Mouse (Mus musculus): ENCODE data around the gene Pdcd4. TPM values are rescaled to one million over a fixed set of nuclear protein-coding genes. Genes with fewer than 3 reads are reported as not detected.

Gene Pdcd4
- total and polyA plus RNA-seq, 2 experiments from 2014 or later = 32.3 to 82.7 TPM

DNA sequence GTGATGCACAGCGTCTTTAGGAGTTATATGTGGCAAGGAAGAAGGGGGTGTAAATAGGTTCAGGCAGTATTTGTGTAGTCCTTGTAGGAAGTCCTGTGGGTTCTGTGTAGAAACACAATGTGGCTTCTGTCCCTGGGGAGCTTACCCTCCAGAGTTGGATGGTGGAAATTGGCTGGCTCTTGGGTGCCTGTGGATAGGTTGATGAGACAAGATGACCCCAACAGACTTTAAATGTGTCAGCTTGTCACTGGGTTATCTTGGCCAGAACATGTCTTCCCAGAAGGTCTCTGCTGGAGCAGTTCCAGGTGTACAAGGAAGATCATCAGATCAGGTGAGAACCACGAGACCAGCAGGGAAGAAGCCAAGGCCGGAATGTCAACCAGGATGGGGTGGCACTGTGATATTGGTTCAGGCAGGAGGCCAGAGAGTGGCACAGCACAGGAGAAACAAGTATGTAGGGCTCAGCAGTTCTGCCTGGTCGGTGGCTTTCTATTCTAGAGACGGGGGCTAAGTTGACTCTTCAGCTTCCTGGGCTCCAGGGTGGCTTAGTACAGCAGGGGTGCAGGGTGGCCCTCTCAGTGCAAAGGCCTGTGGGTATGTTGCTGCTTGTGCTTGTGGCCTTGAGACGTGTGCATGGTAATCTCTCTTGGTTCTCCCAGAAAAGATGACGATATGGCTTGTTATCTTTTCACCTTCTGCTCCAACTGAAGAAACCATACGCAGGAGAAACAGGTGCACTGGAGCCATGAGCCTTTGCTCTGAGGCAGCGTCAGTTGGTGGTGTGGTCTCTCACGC lies 5.3 kb upstream of the Pdcd4 start:
- H3K4me2 ChIP-seq (ENCODE audit: low read depth) = no peak overlapping the region
- DNase-seq (no peak), ATAC-seq (no peak)
- WGBS = 95% methylated on average over 10 of the region's 10 CpGs
- H3K36me3 ChIP-seq (ENCODE audit: insufficient read depth) = no peaks in the 10 kb centered on the region
- no peak for TF ChIP-seq CTCF (IDR thresholded peaks at IDR 0.05; ENCODE audit: low read depth)
- H3K27me3 ChIP-seq (ENCODE audit: insufficient read depth, low read length) = no peaks in the 10 kb centered on the region
- no peaks in the 10 kb centered on the region for H3K4me1 ChIP-seq (ENCODE audit: insufficient read depth)
- H3K27ac ChIP-seq (ENCODE audit: low read depth, low read length) = no peak overlapping the region
- no peaks in the 10 kb centered on the region for H3K9me3 ChIP-seq (ENCODE audit: low read length)
- no peak overlapping the region for H3K4me3 ChIP-seq (ENCODE audit: low read depth, low read length)
- no peak overlapping the region for H3K9ac ChIP-seq

DNA sequence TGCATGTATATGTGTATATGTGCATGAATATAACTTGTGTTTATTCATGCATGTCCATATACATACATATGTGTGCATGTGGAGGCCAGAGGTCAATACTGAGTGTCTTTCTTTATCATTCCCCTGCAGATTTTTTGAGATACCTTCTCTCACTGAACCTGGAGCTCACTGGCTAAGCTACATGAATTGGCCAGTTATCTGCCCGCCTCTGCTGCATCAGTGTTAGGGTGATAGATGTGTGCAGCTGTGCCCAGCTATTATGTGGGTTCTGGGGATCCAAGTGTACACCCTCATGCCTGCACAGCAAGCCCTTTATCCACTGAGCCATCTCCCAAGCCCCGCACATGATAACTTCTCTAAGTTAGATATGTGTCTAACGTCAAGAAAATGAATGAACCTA lies 4.2 kb upstream of the Pdcd4 start:
- no peak for DNase-seq
- H3K4me3 ChIP-seq (ENCODE audit: low read depth, low read length) = no peak overlapping the region
- H3K27ac ChIP-seq (ENCODE audit: low read depth, low read length) = no peak overlapping the region
- H3K9ac ChIP-seq = no peak overlapping the region
- TF ChIP-seq CTCF (IDR thresholded peaks at IDR 0.05; ENCODE audit: low read depth) = no peak
- no peak overlapping the region for H3K4me2 ChIP-seq (ENCODE audit: low read depth)
- ATAC-seq = no peak
- H3K9me3 ChIP-seq (ENCODE audit: low read length) = no peaks in the 10 kb centered on the region
- H3K36me3 ChIP-seq (ENCODE audit: insufficient read depth) = no peaks in the 10 kb centered on the region
- 83% methylated on average over 3 of the region's 3 CpGs for WGBS
- no peaks in the 10 kb centered on the region for H3K27me3 ChIP-seq (ENCODE audit: insufficient read depth, low read length)
- H3K4me1 ChIP-seq (ENCODE audit: insufficient read depth) = no peaks in the 10 kb centered on the region

DNA sequence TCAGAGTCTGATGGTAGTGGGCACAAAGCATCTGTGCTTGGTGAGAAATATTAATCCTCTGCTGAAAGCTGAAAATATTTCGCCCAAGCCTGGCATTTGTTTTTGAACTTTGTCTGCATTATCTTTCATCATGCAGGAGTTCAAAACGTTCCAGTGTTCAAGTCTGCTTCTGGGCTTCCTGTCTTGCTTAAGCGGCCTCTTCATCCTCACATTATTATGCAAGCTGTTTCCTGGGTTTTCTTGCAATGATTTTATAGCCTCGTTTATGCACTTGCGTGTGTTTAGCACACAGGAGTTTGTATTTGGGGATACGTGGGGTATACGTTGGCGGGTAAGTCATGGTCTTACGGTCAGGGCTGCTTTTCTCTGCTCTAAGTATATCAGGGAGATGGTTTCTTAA lies 3.7 kb upstream of the Pdcd4 start:
- TF ChIP-seq CTCF (IDR thresholded peaks at IDR 0.05; ENCODE audit: low read depth) = no peak
- H3K9ac ChIP-seq = no peak overlapping the region
- DNase-seq = no peak
- no peaks in the 10 kb centered on the region for H3K9me3 ChIP-seq (ENCODE audit: low read length)
- no peak overlapping the region for H3K4me3 ChIP-seq (ENCODE audit: low read depth, low read length)
- ATAC-seq = no peak
- H3K4me2 ChIP-seq (ENCODE audit: low read depth) = no peak overlapping the region
- no peaks in the 10 kb centered on the region for H3K36me3 ChIP-seq (ENCODE audit: insufficient read depth)
- no peak overlapping the region for H3K27ac ChIP-seq (ENCODE audit: low read depth, low read length)
- 83% methylated on average over 9 of the region's 9 CpGs for WGBS
- no peaks in the 10 kb centered on the region for H3K27me3 ChIP-seq (ENCODE audit: insufficient read depth, low read length)
- no peaks in the 10 kb centered on the region for H3K4me1 ChIP-seq (ENCODE audit: insufficient read depth)

DNA sequence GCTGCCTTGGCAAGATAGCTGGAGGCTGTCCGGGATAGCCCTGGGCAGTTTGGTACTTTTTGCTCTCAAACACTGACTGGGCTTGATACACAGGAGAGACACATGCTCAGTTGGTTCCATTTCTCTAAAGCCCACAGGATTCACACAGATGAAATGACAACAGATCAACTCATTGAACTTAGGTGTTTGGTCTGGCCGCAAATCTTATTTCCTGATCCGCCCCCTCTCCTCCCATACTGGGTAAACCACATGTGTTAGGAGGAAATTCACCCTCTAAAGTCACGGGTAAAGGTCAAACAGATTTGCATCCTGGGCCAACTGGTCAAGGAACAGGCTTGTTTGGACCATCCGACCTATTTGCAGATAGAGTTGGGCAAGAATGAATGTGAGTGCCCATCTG lies 2.5 kb upstream of the Pdcd4 start:
- 83% methylated on average over 5 of the region's 5 CpGs for WGBS
- no peak overlapping the region for H3K4me3 ChIP-seq (ENCODE audit: low read depth, low read length)
- H3K9me3 ChIP-seq (ENCODE audit: low read length) = no peaks in the 10 kb centered on the region
- H3K27me3 ChIP-seq (ENCODE audit: insufficient read depth, low read length) = no peaks in the 10 kb centered on the region
- no peak for DNase-seq
- no peaks in the 10 kb centered on the region for H3K36me3 ChIP-seq (ENCODE audit: insufficient read depth)
- no peak overlapping the region for H3K9ac ChIP-seq
- ATAC-seq = no peak
- no peak overlapping the region for H3K27ac ChIP-seq (ENCODE audit: low read depth, low read length)
- no peak for TF ChIP-seq CTCF (IDR thresholded peaks at IDR 0.05; ENCODE audit: low read depth)
- H3K4me2 ChIP-seq (ENCODE audit: low read depth) = no peak overlapping the region
- H3K4me1 ChIP-seq (ENCODE audit: insufficient read depth) = no peaks in the 10 kb centered on the region

DNA sequence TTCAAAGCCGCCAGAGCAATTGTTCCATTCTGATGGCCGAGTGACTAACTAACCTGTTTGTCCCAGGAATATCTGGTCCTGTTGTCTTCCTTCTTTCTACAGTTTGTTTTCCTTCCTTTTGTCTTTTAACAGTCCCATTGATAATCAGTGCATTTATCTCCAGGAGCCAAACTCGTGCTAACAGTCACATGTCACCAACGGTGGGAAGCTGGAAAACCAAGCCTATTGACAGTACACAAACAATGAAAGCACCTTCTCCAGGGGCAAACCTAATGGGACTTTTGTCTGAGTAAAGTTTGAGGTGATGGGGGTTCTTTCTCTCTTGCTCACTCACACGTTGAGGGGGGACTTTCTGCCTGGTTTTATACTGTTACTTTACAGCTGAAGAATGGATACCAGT lies 1.8 kb upstream of the Pdcd4 start:
- 55% methylated on average over 5 of the region's 5 CpGs for WGBS
- Histone ChIP-seq H3K9ac (no peak overlapping the region), H3K4me2 (ENCODE audit: low read depth) (no peak overlapping the region), H3K27me3 (ENCODE audit: insufficient read depth, low read length) (no peaks in the 10 kb centered on the region), H3K9me3 (ENCODE audit: low read length) (no peaks in the 10 kb centered on the region), H3K4me1 (ENCODE audit: insufficient read depth) (no peaks in the 10 kb centered on the region), H3K27ac (ENCODE audit: low read depth, low read length) (no peak overlapping the region), H3K36me3 (ENCODE audit: insufficient read depth) (no peaks in the 10 kb centered on the region), H3K4me3 (ENCODE audit: low read depth, low read length) (no peak overlapping the region)
- TF ChIP-seq CTCF (IDR thresholded peaks at IDR 0.05; ENCODE audit: low read depth) = no peak
- no peak for DNase-seq
- no peak for ATAC-seq

DNA sequence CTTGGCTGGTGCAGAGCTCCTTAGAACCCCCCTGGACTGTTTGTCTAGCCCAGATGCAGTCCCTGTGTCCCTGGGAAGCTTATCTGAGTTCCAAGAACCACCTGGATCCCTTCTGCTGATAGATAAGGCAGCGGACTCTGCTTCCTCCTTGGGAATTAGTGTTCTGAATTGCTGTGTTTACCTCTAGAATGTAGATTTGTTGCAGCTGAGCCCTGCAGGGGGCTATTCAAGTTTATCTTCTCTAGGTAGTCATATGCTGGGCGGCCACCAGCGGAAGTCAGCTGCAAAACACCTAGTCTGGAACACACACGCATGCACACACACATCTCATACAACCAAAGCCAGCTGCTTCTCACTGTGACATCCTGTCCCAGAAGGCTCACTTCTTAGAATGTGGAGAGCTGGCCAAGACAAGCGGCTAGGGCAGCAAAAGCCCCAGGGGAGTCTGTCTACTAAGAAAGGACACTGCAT lies 1.2 kb upstream of the Pdcd4 start:
- Histone ChIP-seq H3K9ac (no peak overlapping the region), H3K27ac (ENCODE audit: low read depth, low read length) (no peak overlapping the region), H3K27me3 (ENCODE audit: insufficient read depth, low read length) (no peaks in the 10 kb centered on the region), H3K4me2 (ENCODE audit: low read depth) (no peak overlapping the region), H3K9me3 (ENCODE audit: low read length) (no peaks in the 10 kb centered on the region), H3K4me3 (ENCODE audit: low read depth, low read length) (no peak overlapping the region), H3K4me1 (ENCODE audit: insufficient read depth) (no peaks in the 10 kb centered on the region), H3K36me3 (ENCODE audit: insufficient read depth) (no peaks in the 10 kb centered on the region)
- ATAC-seq (no peak), DNase-seq (no peak)
- WGBS = 69% methylated on average over 5 of the region's 5 CpGs
- no peak for TF ChIP-seq CTCF (IDR thresholded peaks at IDR 0.05; ENCODE audit: low read depth)

DNA sequence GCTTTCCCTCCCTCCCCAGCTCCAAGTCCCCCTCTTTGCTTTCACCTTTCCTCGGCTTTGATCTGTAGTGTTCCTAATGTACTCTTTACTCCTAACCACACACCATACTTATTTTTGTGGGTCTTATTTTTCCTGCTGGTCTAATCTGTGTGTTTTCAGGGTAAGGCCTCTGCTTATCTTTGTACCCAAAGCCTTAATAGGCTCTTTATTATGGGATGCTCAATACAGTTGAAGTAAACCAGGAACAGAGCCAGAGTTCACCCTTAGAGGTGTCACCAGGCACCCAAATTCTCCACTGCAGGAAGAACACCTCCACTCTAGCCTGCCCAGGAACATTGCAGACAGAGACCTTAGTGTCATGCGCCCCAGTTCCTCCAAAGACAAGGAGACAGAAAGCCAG lies 462 bp upstream of the Pdcd4 start:
- Histone ChIP-seq H3K36me3 (ENCODE audit: insufficient read depth) (no peaks in the 10 kb centered on the region), H3K4me1 (ENCODE audit: insufficient read depth) (no peaks in the 10 kb centered on the region), H3K9ac (no peak overlapping the region), H3K27ac (ENCODE audit: low read depth, low read length) (no peak overlapping the region), H3K27me3 (ENCODE audit: insufficient read depth, low read length) (no peaks in the 10 kb centered on the region), H3K9me3 (ENCODE audit: low read length) (no peaks in the 10 kb centered on the region), H3K4me2 (ENCODE audit: low read depth) (no peak overlapping the region), H3K4me3 (ENCODE audit: low read depth, low read length) (no peak overlapping the region)
- DNase-seq = no peak
- no peak for ATAC-seq
- WGBS = 89% methylated on average over 2 of the region's 2 CpGs
- no peak for TF ChIP-seq CTCF (IDR thresholded peaks at IDR 0.05; ENCODE audit: low read depth)
